Mouse (Mus musculus) spleen, adult 2 months (tissue): ENCODE results near the gene Med12. TPM values are rescaled to one million over a fixed set of nuclear protein-coding genes. Genes with fewer than 3 reads are reported as not detected.

Experiments used
- DNase-seq, 2 experiments: peaks; one replicate each; pipeline versions ENCODE4 v3.0.0 to v3.0.0-alpha.2; 2012 to 2021; ENCODE audit warnings: low spot score in 2 of 2, low read depth in 1 of 2
- H3K27ac ChIP-seq: fragments of 200-500 bp; 2 replicates; pipeline ENCODE4 v1.5.1; 2012; ENCODE audit warnings: low read length, inconsistent platforms; ENCODE audit not compliant: insufficient read depth
- H3K27me3 ChIP-seq: fragments of 200-500 bp; 2 replicates; pipeline ENCODE4 v1.6.1; 2012; ENCODE audit warnings: mild to moderate bottlenecking, moderate library complexity, low read length, inconsistent platforms; ENCODE audit not compliant: control insufficient read depth, insufficient read depth
- H3K36me3 ChIP-seq: fragments of 200-500 bp; 2 replicates; pipeline ENCODE4 v1.6.1; 2012; ENCODE audit warnings: mild to moderate bottlenecking, low read length, inconsistent platforms; ENCODE audit not compliant: control insufficient read depth, insufficient read depth
- H3K4me1 ChIP-seq: fragments of 200-500 bp; 2 replicates; pipeline ENCODE4 v1.6.1; 2011; ENCODE audit warnings: inconsistent platforms; ENCODE audit not compliant: control insufficient read depth, insufficient read depth, insufficient read length
- H3K4me3 ChIP-seq: fragments of 200-500 bp; 2 replicates; pipeline ENCODE4 v1.5.1; 2011; ENCODE audit warnings: mild to moderate bottlenecking, inconsistent platforms; ENCODE audit not compliant: insufficient read depth, insufficient read length; ENCODE audit errors: extremely low read depth
- CTCF ChIP-seq: fragments of 200-500 bp; IDR thresholded peaks from 2 replicates; pipeline ENCODE4 v1.5.1; 2011; ENCODE audit warnings: mild to moderate bottlenecking, inconsistent platforms; ENCODE audit not compliant: insufficient read depth, insufficient read length, insufficient replicate concordance; ENCODE audit errors: extremely low read depth
- POLR2A ChIP-seq: fragments of 200-500 bp; IDR thresholded peaks from 2 replicates; pipeline ENCODE4 v1.6.1; 2011; ENCODE audit warnings: low read depth, low read length, inconsistent platforms
- WGBS: fragments of 180-500 bp; shearing (Covaris S2); methylation state at CpG from one replicate; pipeline ENCODE4 v1.1.7; 2018; 5-methylcytosine and 5-hydroxymethylcytosine counted together
- polyA plus RNA-seq: library from polyadenylated mRNA; depleted of rRNA; stranded (reverse); fragments of >200 nt; gene quantifications from 2 replicates; pipeline ENCODE4 v1.2.3, GENCODE M21; 2012; rRNA removed

Med12 gene
- 236 and 243 TPM in 2 replicates for polyA plus RNA-seq

DNA sequence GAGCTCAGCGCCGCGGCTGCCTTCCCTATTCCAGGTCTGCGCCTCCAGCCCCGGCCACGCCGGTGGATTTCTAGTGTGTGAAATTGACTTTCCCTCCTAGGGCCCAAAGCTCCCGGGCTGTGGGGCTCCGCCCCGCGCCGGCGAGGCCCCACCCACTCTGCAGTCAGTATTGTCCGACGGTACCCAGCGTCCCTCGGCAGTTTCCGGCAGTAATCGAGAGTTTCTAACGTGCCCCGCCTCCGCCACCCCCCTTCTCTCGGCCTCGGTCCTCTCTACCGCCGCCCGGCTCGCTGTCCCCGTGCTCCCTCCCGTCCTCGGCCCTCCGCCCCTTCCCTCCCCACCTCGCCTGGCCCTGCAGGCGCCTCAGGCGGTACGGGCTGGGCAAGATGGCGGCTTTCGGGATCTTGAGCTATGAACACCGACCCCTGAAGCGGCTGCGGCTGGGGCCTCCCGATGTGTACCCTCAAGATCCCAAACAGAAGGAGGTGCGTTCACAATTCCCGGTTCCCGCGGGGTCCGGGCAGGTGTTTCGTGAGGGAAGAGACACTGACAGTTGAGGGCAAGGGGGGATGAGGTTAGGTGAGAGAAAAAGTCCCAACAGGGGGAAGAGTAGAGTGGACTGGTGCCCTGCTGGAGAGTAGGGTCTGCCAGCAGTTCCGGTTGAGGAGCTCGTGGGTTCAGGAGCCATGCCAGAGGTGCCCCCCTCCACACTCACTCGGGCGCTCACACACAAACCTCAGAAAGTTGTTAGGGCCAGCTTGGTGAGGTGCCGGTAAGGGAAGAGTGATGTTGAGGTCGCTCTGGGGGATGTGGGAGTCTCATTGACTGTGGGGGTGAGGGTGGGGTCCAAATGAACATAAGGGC is at the start of gene Med12:
Gene Med12 (plus strand): TSS at position 156 of the 864 bp plus-strand sequence.
- Histone ChIP-seq H3K27me3 (no peaks in the 10 kb centered on the region), H3K27ac (peak within 1 kb of the TSS; percentile 89), H3K4me3 (peak within 1 kb of the TSS; percentile 75), H3K4me1 (no peaks in the 10 kb centered on the region; the same call in 1 of the 2 replicates), H3K36me3 (peaks cover 7% of the 10 kb centered on the region; the same call in 1 of the 2 replicates)
- DNase-seq: peak; percentile 80 to 92
- WGBS: 26% methylated on average over 53 of the region's 54 CpGs
- TF ChIP-seq CTCF: no peak
- TF ChIP-seq POLR2A: peak; percentile 38

DNA sequence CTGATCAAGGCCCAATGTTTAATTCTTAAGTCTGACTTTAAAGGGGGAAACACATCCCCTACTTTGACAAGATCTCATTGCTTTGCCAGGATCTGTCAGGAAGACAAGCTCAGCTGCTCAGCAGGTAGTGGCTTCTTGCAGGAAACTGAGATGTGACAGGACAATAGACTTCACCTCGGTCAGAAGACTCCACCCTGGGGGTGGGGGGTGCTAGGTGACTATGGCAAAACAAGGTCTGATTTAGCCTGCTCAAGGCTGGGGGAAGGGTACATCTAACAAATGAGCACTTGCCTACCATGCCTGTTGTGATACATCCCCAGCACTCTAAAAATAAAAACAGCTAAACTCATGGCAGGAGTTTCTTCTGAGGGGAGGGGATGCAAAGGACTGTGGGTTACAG is 28.8 kb upstream of the Med12 start:
- DNase-seq: no peak
- H3K36me3 ChIP-seq: no peaks in the 10 kb centered on the region
- H3K4me3 ChIP-seq: no peak overlapping the region
- WGBS: 50% methylated on average over 1 of the region's 1 CpGs
- TF ChIP-seq POLR2A (no peak), CTCF (no peak)
- H3K27me3 ChIP-seq: no peaks in the 10 kb centered on the region
- no peaks in the 10 kb centered on the region for H3K4me1 ChIP-seq
- no peak overlapping the region for H3K27ac ChIP-seq

DNA sequence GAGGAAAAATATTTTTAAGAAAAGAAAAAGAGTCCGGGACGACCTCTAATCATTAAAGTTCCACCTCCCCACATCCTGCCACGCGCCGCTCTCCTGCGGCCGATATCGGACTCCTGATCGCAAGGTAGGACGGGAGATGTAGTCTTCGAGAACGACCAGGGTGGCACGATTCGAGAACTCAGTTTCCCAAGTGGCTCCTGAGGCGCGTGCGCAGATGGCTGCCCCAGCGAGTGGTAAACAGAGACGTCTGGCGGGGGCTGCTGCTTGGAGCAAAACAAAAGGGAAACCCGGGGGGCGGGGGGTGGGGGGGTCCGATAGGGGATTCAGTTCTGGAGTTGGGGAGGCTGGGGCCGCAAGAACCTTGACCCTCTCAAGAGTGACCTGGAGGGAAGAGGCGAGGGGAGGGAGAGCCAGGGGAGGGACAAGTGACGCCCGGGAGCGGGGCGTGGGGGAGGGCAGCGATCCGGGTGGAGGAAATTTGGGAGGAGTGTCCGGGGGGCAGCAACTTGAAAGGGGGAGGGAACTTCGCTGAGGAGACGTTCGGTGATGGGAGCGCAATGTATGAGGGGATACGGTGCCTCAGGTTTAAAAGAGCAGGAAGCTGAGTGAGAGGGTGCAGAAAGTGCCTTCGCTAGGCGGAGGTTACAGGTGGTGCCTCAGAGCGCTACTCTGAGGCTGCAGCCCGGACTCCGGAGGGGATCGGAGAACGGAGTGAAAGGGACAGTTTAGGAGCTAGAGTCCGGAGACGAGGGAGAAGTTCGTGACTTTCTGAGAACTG is 19.7 kb upstream of the Med12 start, which contains the start of gene Foxo4:
Gene Foxo4 (plus strand): TSS at position 577 of the 778 bp plus-strand sequence.
- Histone ChIP-seq H3K4me1 (peaks cover 5% of the 10 kb centered on the region; the same call in 1 of the 2 replicates), H3K36me3 (peaks cover 3% of the 10 kb centered on the region; the same call in 1 of the 2 replicates), H3K4me3 (peak within 1 kb of the TSS; percentile 65), H3K27me3 (no peaks in the 10 kb centered on the region), H3K27ac (peak within 1 kb of the TSS; percentile 68)
- DNase-seq: peak; percentile 75 to 86
- WGBS: 30% methylated on average over 47 of the region's 47 CpGs
- TF ChIP-seq CTCF: no peak
- peak; percentile 69 for TF ChIP-seq POLR2A

DNA sequence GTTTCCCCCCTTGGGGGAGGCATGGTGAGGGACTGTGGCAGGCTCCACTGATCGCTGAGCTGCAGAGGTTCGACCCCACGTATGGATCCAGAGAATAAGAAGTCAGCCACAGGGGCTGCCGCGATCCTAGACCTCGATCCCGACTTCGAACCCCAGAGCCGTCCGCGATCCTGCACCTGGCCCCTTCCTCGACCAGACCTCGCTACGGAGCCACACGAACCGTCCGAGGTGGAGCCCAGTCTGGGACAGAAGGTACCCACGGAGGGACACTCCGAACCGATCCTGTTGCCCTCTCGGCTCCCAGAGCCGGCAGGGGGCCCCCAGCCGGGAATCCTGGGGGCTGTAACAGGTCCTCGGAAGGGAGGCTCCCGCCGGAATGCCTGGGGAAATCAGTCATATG is 19.1 kb upstream of the Med12 start:
- DNase-seq: no peak
- H3K27me3 ChIP-seq: no peaks in the 10 kb centered on the region
- peaks cover 3% of the 10 kb centered on the region; the same call in 1 of the 2 replicates for H3K36me3 ChIP-seq
- H3K4me1 ChIP-seq: peaks cover 5% of the 10 kb centered on the region; the same call in 1 of the 2 replicates
- TF ChIP-seq CTCF (no peak), POLR2A (no peak)
- peak overlapping the region; percentile 65 for H3K4me3 ChIP-seq
- H3K27ac ChIP-seq: peak overlapping the region; percentile 68
- WGBS: 25% methylated on average over 26 of the region's 26 CpGs

DNA sequence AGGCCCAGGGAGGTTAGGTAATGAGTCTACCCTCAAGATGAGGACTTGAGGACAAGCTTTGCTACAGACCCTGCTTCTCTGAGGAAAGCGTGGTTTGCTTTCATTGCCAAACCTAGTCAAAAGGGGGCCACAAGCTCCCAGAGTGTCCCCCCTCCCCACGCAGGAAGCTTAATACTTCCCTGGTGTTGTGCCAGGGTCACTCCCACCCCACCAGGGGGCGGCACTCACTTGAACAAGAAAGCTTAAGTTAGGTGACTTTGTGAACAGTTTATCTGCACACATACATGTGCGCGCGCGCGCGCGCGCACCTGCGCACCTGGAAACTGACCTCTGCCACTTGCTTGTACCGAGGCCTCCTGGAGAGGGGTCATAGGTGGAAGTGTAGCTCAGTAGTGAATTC is 17.2 kb upstream of the Med12 start:
- Histone ChIP-seq H3K27ac (no peak overlapping the region), H3K4me3 (no peak overlapping the region), H3K27me3 (no peaks in the 10 kb centered on the region), H3K4me1 (peaks cover 5% of the 10 kb centered on the region; the same call in 1 of the 2 replicates), H3K36me3 (peaks cover 8% of the 10 kb centered on the region)
- DNase-seq: peak in 1 of 2 experiments; percentile 51
- WGBS: 83% methylated on average over 13 of the region's 13 CpGs
- TF ChIP-seq CTCF: peak; percentile 23; the same call in 1 of the 2 replicates
- TF ChIP-seq POLR2A: no peak

DNA sequence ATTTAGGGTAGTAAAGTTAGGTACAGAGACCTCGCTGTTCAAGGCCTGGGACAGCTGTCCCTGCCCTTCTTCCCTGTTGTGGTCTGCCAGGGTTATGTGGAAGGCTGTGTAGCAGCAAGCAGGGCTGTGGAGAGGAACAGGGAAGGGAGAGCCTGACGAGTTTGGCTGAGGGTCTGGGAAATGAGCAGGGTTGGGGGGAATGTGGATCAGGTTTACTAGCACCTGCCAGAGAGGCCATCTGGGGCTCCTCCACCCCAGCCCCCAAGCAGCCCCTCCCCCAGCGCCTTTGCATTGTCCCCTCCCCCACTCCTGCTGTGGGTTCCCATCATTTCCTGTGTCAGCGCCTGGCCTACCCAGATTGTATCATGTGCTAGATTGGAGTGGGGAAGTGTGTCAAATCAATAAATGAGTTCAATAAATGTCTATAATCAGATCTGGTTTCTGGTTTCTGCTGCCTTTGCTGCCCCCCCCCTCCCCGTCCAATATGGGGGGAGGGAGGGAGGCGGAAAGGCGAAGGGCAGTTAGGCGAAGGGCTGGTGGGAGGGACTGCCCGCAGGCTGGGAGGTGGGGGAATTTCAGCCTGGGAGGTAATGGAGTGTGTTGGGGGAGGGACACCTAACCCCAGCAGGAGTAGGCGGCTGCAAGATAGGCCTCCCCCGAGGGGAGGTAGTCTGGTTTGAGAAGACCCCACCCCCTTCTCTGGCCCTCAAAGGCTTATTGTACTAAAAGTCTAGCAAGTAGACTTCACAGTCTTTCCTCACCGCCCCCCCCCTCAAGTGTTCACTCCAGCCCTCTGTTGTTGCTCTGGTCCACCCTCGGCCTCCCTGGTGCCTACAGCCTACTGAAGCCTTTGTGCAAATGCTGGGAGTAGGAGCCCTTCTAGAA is 13.1 kb upstream of the Med12 start:
- no peak overlapping the region for H3K4me3 ChIP-seq
- no peak for DNase-seq

More for the DNA sequence above, 13.1 kb upstream of the Med12 start:
- peaks cover 21% of the 10 kb centered on the region for H3K36me3 ChIP-seq
- WGBS: 46% methylated on average over 12 of the region's 13 CpGs
- H3K4me1 ChIP-seq: peaks cover under 1% of the 10 kb centered on the region; the same call in 1 of the 2 replicates
- H3K27ac ChIP-seq: peak overlapping the region; percentile 54
- TF ChIP-seq CTCF (no peak), POLR2A (no peak)
- H3K27me3 ChIP-seq: no peaks in the 10 kb centered on the region
